Mouse (Mus musculus) 3T3-L1 (cell line): ENCODE measurements at regions not wholly inside any gene's neighbourhood (a gene's known extent, or its start where the extent isn't known, plus 50 kb on each side); places are given as distances from the start of the nearest gene placed in this dataset.

Experiments
- DNase-seq: peaks from one replicate; pipeline ENCODE4 v3.0.0-alpha.2; 2015; ENCODE audit warnings: low read depth, low spot score

GRCm38 (mm10) chr17:45889451-45889850 lies 142.7 kb downstream of the Vegfa start:
- no peak for DNase-seq

GRCm38 (mm10) chr17:45889051-45889450 lies 143.1 kb downstream of the Vegfa start:
- DNase-seq = no peak

- DNase-seq = no peak
Observed at GRCm38 (mm10) chr17:45886420-45887049, 145.6 kb downstream of the Vegfa start.

DNA sequence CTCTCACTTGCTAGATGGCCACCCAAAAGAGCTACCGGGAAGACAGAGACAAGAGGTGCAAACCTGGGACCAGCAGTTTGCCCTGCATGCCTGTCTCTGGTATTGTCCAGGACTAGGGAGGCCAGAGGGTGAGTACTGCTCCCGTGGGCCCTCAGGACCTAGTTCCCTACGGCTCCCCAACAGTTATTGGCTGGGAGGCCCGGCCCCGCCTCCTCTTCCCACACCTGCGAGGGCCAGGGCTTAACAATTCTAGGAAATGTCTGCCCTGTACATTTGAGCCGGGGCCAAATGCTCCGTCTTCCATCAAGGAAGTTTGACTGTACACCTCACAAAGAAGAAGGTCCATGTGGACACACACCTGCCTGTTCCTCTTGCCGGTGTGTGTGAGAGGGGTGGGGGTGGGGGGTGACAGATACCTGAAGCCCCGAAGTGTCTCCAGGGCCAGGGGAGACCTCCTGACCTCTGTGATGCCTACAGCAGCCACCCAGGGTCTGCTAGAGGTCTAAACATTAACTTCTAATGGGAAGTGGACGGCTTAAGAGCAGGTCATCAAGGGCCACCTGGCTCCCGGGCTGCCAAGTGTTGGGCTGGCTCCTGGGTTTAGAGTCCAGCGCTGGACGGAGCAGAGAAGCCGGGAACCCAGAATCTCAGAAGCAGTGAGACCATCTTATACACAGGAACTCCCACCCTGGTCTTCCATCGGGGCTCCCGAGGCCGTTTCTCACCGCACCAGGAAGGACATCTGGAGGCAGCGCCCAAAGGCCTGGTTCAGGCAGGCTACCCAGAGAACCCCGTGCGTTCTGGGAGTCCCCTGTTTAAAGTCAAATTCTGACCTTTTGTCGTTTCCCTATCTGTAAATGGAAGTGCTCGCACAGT lies 146.5 kb downstream of the Vegfa start:
- no peak for DNase-seq

GRCm38 (mm10) chr17:45884021-45884722 lies 148.0 kb downstream of the Vegfa start:
- DNase-seq = no peak

GRCm38 (mm10) chr17:45882682-45883081 lies 149.0 kb upstream of the 1600014C23Rik start:
- no peak for DNase-seq

GRCm38 (mm10) chr17:45881284-45881683 lies 147.6 kb upstream of the 1600014C23Rik start:
- DNase-seq = peak; percentile 64

DNA sequence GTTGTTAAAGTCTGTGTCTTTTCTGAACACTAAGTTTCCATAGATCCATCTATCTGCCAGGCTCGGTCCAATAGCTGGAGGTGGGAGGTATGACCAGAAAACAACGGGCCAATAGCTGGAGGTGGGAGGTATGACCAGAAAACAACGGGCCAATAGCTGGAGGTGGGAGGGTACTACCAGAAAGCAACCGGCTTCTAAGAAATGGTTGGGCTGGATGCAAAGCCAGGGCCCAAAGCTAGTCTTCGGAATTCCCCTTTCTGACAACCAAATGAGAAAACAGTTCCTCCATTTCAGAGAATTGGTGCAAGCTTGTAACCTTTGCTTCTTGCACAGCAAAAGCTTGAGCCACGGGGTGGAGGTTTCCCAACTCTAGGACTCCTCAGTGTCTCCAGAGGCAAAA lies 147.1 kb upstream of the 1600014C23Rik start:
- DNase-seq = peak; percentile 80

DNA sequence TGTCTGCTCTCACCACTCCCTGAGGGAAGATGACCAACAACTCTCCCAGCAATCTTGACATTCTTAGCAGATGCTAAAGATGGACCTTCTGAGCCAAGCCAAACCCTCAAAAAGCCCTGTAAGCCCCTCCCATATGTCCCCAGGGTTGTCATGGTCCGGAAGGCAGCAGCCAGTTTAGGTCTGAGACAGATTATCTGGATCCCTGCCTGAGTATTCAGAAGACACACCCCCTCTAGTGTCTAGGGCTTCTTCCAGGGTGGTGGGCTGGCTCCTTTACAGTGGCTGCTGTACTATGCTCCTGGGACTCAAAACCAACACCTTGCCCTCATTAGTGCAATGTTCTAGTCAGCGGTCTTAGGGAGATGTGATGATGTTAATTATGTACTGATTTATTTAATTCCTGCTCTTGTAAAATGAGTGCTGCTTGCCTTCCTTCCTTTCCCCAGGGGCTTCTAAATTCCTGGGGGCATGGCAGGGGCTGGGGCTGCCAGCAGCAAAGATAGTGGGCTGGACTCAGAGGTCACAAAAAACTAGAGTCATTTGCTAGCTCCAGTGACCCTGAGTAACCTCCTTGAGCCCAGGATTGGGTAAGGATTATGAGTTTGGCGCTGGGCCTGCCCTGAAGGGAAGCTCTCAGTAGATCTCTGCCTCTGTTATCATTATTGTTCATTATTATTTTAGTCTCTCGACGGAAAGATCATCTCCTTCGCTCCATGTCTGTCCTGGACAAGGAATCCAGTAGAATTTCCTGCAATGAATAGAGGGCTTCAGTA lies 146.0 kb upstream of the 1600014C23Rik start:
- DNase-seq = peak; percentile 49

DNA sequence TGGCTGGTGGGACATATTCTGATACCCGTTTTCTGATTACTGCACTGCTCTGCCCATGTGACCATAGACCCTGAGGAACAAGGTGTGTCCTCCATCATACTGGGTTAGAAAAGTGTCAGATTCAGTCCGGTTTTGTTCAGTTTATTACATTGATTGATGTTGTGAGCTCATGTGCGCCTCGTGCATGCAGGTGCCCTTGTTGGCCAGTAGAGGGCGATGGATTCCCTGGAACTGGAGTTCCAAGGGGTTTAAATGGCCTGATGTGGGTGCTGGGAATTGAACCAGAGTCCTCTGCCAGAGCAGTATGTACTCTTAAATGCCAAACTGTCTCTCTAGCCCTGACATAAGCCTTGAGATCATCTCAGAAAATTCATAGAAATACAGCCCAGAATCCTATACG lies 144.8 kb upstream of the 1600014C23Rik start:
- no peak for DNase-seq

GRCm38 (mm10) chr17:45875325-45875724 lies 141.7 kb upstream of the 1600014C23Rik start:
- DNase-seq = no peak

DNA sequence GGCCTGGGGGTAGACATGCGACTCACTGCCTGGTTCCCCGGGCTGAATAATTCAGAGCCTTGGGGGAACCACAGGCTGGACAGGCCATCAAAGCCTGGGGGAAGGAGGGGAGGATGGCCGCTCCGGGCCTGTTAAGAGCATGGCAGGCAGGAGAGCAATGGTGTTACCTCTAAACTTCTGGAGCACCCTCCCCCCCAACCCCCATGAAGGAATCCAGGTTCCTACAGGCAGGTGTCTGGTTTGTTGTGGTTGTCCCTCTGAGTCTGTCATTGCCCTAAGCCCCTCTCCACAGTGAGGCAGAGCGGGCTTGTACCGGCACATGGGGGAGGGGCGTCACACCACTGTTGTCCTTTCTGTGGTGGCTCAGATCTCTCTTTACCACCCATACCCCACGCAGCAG lies 140.4 kb upstream of the 1600014C23Rik start:
- DNase-seq = no peak

DNA sequence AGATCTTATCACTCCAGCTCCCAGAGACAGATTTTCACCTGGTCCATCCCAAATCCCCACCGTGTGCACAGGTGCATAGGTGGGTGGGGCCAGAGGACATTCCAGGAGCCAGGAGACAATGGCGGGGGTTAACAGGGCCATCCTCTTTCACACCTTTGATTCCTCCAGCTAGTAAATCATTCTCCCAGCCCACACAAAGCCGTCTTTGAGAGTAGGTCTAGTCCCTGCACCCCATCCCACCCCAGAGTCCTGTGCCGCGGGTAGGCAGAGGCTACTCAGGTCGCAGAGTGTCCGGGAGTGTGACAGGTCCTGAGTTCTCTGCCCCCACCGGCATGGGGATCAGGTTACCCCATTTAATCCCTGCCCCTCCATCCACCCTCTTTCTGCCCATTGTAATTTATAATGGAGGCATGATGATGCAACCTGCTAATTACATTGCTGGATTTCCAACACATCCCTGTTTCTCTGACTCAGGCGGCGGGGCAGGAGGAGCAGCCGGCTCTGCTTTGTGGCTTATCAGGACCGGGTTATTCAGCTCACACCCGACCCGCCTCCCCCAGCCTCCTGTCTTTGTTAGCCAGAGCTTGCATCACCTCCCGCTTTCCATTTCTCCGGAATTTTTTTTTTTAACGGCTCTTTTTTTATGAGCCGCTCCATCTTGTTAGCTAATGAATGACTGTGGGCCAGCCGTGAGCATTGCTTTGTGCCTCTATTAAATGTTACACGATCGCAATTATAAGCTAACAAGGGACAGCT lies 139.7 kb upstream of the 1600014C23Rik start:
- DNase-seq = peak; percentile 93

DNA sequence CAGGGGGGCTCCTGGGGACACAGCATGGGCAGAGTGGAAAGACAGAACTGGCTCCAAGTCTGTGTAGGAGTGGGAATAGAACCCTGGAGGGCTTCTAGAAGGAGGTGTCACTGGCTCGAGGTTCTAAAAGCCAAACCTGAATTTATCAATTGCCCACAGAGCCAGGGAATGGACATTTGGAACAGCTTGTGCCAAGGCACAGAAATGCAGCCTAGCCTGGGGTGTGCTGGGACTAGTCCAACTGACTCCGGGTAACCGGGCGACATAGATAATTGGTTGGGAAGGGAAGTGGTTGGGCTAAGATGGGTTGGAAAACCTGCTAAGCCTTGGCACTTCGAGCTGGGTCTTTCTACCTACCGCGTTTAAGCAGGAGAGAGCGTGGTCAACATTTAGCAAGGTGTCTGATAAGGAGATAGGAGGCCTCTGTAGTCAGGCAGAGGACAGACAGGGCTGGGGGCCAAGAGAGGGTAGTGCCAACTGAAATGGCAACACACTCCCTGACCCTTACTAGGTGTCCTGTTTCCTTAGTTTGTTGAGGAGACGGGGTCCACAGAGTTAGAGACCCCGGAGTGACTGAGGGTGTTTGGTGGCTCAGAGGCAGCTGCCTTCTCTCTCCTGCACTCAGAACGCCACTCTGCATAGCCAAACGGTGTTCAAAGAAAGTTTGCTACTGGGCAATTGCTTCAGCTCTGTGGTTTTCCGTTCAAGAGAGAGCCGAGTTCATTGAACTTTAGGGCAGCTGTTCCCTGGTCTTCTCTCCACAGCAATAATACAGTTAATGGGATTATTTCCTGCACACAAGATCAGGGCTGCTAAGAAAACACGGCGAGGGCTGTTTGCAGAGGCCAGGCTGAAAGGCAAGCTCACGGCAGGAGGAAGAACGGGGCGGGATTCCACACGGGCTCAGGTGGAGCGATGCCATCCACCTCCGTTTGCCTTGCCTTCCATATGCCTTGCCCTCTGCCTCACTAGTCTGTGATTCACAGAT lies 138.3 kb upstream of the 1600014C23Rik start:
- peak; percentile 28 for DNase-seq

DNA sequence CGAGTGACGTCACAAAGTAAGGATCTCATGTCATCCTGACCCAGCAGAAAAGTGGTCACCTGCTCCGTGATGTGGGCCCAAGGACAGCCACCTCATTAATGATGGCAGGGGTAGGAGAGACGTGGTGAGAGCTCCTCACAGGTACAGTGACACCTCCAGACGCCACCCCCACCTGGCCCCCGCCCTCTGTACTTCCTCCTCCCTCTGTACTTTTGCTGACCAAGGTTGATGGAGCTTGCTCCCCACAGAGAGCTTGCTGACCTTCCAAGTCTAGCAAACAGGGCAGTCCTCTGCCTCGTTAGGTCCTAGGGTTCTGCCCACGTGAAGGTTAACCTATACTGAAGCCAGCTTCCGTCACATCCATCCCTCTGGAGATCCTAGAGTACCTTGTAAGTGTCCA lies 137.4 kb upstream of the 1600014C23Rik start:
- DNase-seq = no peak

DNA sequence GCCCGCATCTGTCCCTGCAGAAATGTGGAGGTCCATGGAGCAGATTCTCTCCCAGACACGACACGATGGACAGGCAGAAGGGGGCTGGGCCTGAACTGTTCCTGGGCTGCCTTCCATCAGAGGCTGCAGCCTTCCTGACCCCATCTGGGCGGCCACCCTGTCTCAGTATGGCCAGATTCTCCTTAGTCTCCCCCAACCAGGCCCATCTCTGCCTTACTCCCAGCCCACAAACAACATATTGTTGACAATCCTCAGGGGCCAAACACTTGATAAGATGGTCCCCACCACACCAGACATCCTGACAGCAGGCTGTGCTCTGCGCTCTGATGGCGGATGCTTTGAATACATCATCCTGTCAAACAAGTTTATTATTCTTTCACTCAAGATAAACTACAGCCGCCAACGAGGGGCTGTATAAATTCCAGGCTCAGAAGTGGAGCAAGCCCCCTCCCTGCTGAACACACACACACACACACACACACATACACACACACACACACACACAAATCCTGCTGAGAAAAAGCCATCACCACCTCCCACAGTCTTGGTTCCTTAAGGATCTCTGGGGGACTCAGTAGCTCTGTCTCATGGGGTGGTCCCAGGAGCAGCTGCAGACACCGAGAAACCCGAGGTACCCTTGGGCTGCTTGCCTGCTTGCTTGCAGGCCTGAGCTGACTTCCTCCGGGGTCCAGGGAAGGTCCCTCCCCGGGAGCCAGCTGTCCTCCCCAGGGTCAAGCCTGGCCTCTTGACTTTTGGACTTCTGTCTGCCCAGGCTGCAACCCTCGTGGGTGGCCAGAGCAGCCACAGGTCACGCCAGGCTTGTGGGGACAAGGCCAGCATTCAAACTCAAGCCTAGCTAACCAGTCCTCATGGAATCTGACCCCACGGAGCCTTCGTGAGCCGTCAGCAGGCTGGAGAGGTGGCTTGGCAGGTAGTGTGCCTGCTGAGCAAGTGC lies 135.6 kb upstream of the 1600014C23Rik start:
- DNase-seq = peak; percentile 10

GRCm38 (mm10) chr17:45868539-45868938 lies 134.9 kb upstream of the 1600014C23Rik start:
- no peak for DNase-seq

DNA sequence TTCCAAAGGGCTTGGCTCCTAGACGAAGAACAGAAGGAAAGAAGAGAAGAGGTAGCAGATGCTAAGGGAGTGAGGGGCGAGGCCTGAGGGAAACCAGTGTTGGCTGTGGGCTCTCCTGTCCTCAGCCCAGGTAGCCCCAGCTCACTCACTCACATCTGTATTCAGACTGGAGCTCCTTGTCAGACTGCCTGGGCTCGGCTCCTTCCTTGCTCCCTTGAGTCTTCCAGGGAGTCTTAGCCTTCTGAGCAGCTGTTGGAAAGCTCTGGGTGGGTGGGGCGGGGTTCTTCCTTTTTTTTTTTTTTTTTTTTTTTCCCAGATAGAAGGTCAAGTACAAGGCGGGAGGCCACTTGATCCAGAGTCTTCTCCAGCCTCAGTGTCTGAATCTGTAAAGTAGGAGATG lies 134.1 kb upstream of the 1600014C23Rik start:
- peak; percentile 47 for DNase-seq
